Mouse (Mus musculus) liver, adult 2 months (tissue): Measurements from ENCODE around the gene Npdc1.

Experiments used
- CTCF ChIP-seq: fragments of 200-500 bp; IDR thresholded peaks from 2 replicates; pipeline ENCODE4 v1.5.1; 2011; ENCODE audit warnings: low read depth, low read length, control low read depth
- POLR2A ChIP-seq: fragments of 200-500 bp; IDR thresholded peaks from 2 replicates; pipeline ENCODE4 v1.6.1; 2011; ENCODE audit warnings: low read length, control low read depth; ENCODE audit not compliant: insufficient read depth; ENCODE audit errors: extremely low read depth

GRCm38 (mm10) chr2:25400764-25401163 is 1.6 kb downstream of the Npdc1 start:
- TF ChIP-seq CTCF (peak; percentile 87), POLR2A (no peak)
